24 mouse cellular contexts compared by ENCODE assay signal in the genomic region with DNA sequence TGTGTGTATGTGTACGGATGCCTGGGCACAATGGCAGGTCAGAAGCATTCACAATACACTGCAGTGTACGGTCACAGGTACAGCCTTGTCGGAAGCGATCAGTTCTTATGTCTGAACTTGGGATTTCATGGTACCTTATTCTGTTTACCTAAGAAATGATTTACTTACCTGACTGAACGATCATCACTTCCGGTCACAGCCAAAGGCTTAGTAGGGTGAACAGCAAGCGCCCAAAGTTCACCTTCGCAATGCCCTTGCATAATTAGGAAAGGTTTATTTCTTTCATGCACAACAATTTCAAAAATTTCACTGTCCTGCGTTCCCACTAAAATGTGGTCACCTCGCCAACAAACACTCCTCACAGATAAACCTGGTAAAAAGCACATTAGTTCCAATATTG. TPM values are rescaled to one million over a fixed set of nuclear protein-coding genes. Genes with fewer than 3 reads are reported as not detected.
DNase-seq lines count a peak whose midpoint lies in the region; ATAC-seq lines count a peak whose summit lies in the region.
"Had no signal": no experiment of that assay in that cellular context is flagged by ENCODE, and none has a peak within 500 bp of the region (broad histone marks: within the 10 kb centered on the region; RNA-seq: fewer than 3 reads in every experiment).

No protein-coding gene starts in this region.

- no peak overlapping the region for H3K27ac ChIP-seq in kidney, embryonic 15.5 days
- H3K27ac ChIP-seq: embryonic facial prominence, embryonic 10.5 days; embryonic facial prominence, embryonic 12.5 days; forebrain, embryonic 13.5 days; forebrain, embryonic 15.5 days had no signal

- no peaks in the 10 kb centered on the region for H3K27me3 ChIP-seq in kidney, embryonic 15.5 days
- H3K27me3 ChIP-seq: CH12.LX; embryonic facial prominence, embryonic 12.5 days; forebrain, embryonic 13.5 days; forebrain, embryonic 15.5 days; Patski had no signal

- ATAC-seq in kidney, embryonic 15.5 days (replicated peaks; ENCODE audit: low FRiP score) = no peak
- ATAC-seq: activated CD4-positive, CD25-positive, alpha-beta regulatory T cell, adult 4 months; CD4-positive, CD25-positive, alpha-beta regulatory T cell, adult 4 months; forebrain, embryonic 13.5 days; forebrain, embryonic 15.5 days; Patski had no signal

- no peak overlapping the region for H3K4me3 ChIP-seq in kidney, embryonic 15.5 days (replicated peaks)
- H3K4me3 ChIP-seq: embryonic facial prominence, embryonic 10.5 days; embryonic facial prominence, embryonic 12.5 days; forebrain, embryonic 13.5 days; forebrain, embryonic 15.5 days had no signal

- H3K36me3 ChIP-seq in kidney, embryonic 15.5 days = no peaks in the 10 kb centered on the region
- H3K36me3 ChIP-seq: embryonic facial prominence, embryonic 10.5 days; embryonic facial prominence, embryonic 12.5 days; forebrain, embryonic 15.5 days had no signal

- no peaks in the 10 kb centered on the region for H3K9me3 ChIP-seq in kidney, embryonic 15.5 days (replicated peaks)
- H3K9me3 ChIP-seq: embryonic facial prominence, embryonic 10.5 days; embryonic facial prominence, embryonic 12.5 days; forebrain, embryonic 13.5 days; forebrain, embryonic 15.5 days; G1E had no signal

- no peaks in the 10 kb centered on the region for H3K4me1 ChIP-seq in kidney, embryonic 15.5 days
- H3K4me1 ChIP-seq: embryonic facial prominence, embryonic 10.5 days; embryonic facial prominence, embryonic 12.5 days; forebrain, embryonic 13.5 days; forebrain, embryonic 15.5 days had no signal

- 91% methylated on average over 10 of the region's 10 CpGs for WGBS in kidney, embryonic 15.5 days

- DNase-seq in kidney, adult 11 months = peak; percentile 21
- DNase-seq in kidney, postnatal 14 days = no peak
- DNase-seq in kidney, adult 8-10 months = peak; percentile 19 to 41
- no peak for DNase-seq in kidney, adult 18-20 months
- DNase-seq in kidney, postnatal 36 days = peak; percentile 27 to 29
- DNase-seq: adrenal gland, adult 8-10 months; adrenal gland, postnatal 14 days; adrenal gland, postnatal 36 days; B cell, adult 2 months; cerebellum, adult 11-12 months; cerebellum, adult 2 months; cerebellum, adult 9-10 months; cerebellum, postnatal 10 days; cerebellum, postnatal 25 days had no signal

- H3K9ac ChIP-seq in kidney, embryonic 15.5 days = no peak overlapping the region
- H3K9ac ChIP-seq: embryonic facial prominence, embryonic 12.5 days; forebrain, embryonic 13.5 days; forebrain, embryonic 15.5 days had no signal

- H3K4me2 ChIP-seq in kidney, embryonic 15.5 days = no peak overlapping the region
- H3K4me2 ChIP-seq: embryonic facial prominence, embryonic 12.5 days; forebrain, embryonic 13.5 days; forebrain, embryonic 15.5 days had no signal

RNA-seq across cellular contexts. Expression of a gene that starts 28.4 kb away (rescaled TPM):
- polyA plus RNA-seq in kidney, embryonic 15.5 days (2015; fragmentation: Nextera tagmentation; extraction: Ambion mirVana) = 4.2 and 5.2 TPM in 2 replicates

RNA-seq across cellular contexts. Expression of a gene that starts 47.5 kb away (rescaled TPM):
- 32.6 TPM in 2 replicates for polyA plus RNA-seq in kidney, embryonic 15.5 days (2015; fragmentation: Nextera tagmentation; extraction: Ambion mirVana)

Comparison
In these comparisons a context has a peak if more than half of its experiments do, and no peak if none do; other contexts are left out.
1. DNase-seq: peak in kidney, adult 11 months (single experiment), kidney, adult 8-10 months (2 of 2) and kidney, postnatal 36 days (2 of 2); none in kidney, postnatal 14 days (single experiment) and kidney, adult 18-20 months (single experiment).